Mouse (Mus musculus) embryonic facial prominence, embryonic 11.5 days (tissue): ENCODE results near the gene 3110001I22Rik. TPM values are rescaled to one million over a fixed set of nuclear protein-coding genes. Genes with fewer than 3 reads are reported as not detected.
A peak's percentile ranks its signal among the peaks of the same experiment; 100 is the strongest.
"Not testable (repeated sequence)": the region's sequence is repeated elsewhere in the genome, so short reads cannot be mapped to it uniquely, and the experiment has no call there.

Experiments used
- ATAC-seq: fragments of 200-750 bp; cut with Nextera tagmentation; replicated peaks from 2 replicates; pipeline ENCODE4 v1.8.0; 2017; ENCODE audit warnings: low read depth; ENCODE audit not compliant: insufficient number of reproducible peaks, low FRiP score, low TSS enrichment
- DNase-seq: peaks from one replicate; pipeline ENCODE4 v3.0.0-alpha.2; 2015; ENCODE audit warnings: low spot score
- H3K27ac ChIP-seq: fragments of 300-500 bp; sonication (generic); replicated peaks from 2 replicates; pipeline ENCODE4 v1.5.1; 2014; ENCODE audit warnings: mild to moderate bottlenecking, low read depth, low read length, control low read depth
- H3K27me3 ChIP-seq: fragments of 300-500 bp; sonication (generic); 2 replicates; pipeline ENCODE4 v1.6.1; 2014; ENCODE audit warnings: mild to moderate bottlenecking, low read length, moderate library complexity, mixed read lengths; ENCODE audit not compliant: control insufficient read depth, insufficient read depth
- H3K36me3 ChIP-seq: fragments of 300-500 bp; sonication (generic); replicated peaks from 2 replicates; pipeline ENCODE4 v1.6.1; 2014; ENCODE audit warnings: low read depth, mild to moderate bottlenecking, low read length, moderate library complexity, mixed read lengths; ENCODE audit not compliant: control insufficient read depth, insufficient read depth
- H3K4me1 ChIP-seq: fragments of 300-500 bp; sonication (generic); 2 replicates; pipeline ENCODE4 v1.6.1; 2014; ENCODE audit warnings: low read length, mixed read lengths; ENCODE audit not compliant: control insufficient read depth, insufficient read depth
- H3K4me2 ChIP-seq: fragments of 300-500 bp; sonication (generic); 2 replicates; pipeline ENCODE4 v1.6.1; 2014; ENCODE audit warnings: low read depth, mild to moderate bottlenecking, control low read depth, low read length, moderate library complexity
- H3K4me3 ChIP-seq: fragments of 300-500 bp; sonication (generic); 2 replicates; pipeline ENCODE4 v1.5.1; 2014; ENCODE audit warnings: low read depth, low read length, control low read depth
- H3K9ac ChIP-seq: fragments of 300-500 bp; sonication (generic); replicated peaks from 2 replicates; pipeline ENCODE4 v1.6.1; 2014; ENCODE audit warnings: mild to moderate bottlenecking, control low read depth, low read length
- H3K9me3 ChIP-seq: fragments of 300-500 bp; sonication (generic); replicated peaks from 2 replicates; pipeline ENCODE4 v1.6.1; 2016; ENCODE audit warnings: mild to moderate bottlenecking, low read length, inconsistent platforms, mixed read lengths; ENCODE audit not compliant: control insufficient read depth
- WGBS: fragments of 180-500 bp; shearing (Covaris S2); extraction: QIAGEN DNeasy Blood & Tissue Kit; methylation state at CpG from one replicate; pipeline ENCODE4 v1.1.7; 2014; 5-methylcytosine and 5-hydroxymethylcytosine counted together
- polyA plus RNA-seq: library from polyadenylated mRNA; unstranded; fragments of >200 nt; fragmentation: Nextera tagmentation; extraction: Ambion mirVana; gene quantifications from 2 replicates; pipeline ENCODE4 v1.2.1, GENCODE M21; 2014

3110001I22Rik gene
- polyA plus RNA-seq, 1 experiment from 2014 or later = 11.8 TPM

- no peaks in the 10 kb centered on the region for H3K27me3 ChIP-seq
- H3K4me2 ChIP-seq = no peak overlapping the region
- no peaks in the 10 kb centered on the region for H3K4me1 ChIP-seq
- no peak for DNase-seq
- no peak overlapping the region for H3K9ac ChIP-seq
- H3K27ac ChIP-seq = no peak overlapping the region
- WGBS = 91% methylated on average over 9 of the region's 9 CpGs
- no peak for ATAC-seq
- H3K9me3 ChIP-seq = no peaks in the 10 kb centered on the region
- H3K4me3 ChIP-seq = no peak overlapping the region
- no peaks in the 10 kb centered on the region for H3K36me3 ChIP-seq
Observed at GRCm38 (mm10) chr16:13660736-13661135, 11.0 kb upstream of the 3110001I22Rik start.

GRCm38 (mm10) chr16:13667878-13668343 is 3.8 kb upstream of the 3110001I22Rik start, which contains the start of gene Parn:
TSS of gene Parn (minus strand) at chr16:13668170.
- DNase-seq (peak; percentile 94), ATAC-seq (peak; percentile 84)
- no peaks in the 10 kb centered on the region for H3K4me1 ChIP-seq
- H3K27me3 ChIP-seq = no peaks in the 10 kb centered on the region
- H3K36me3 ChIP-seq = no peaks in the 10 kb centered on the region
- no peaks in the 10 kb centered on the region for H3K9me3 ChIP-seq
- peak within 1 kb of the TSS; percentile 79 for H3K9ac ChIP-seq
- H3K4me3 ChIP-seq = peak within 1 kb of the TSS; percentile 67
- no peak within 1 kb of the TSS; the same call in 1 of the 2 replicates for H3K27ac ChIP-seq
- WGBS = under 1% methylated on average over 35 of the region's 35 CpGs
- peak within 1 kb of the TSS; percentile 72 for H3K4me2 ChIP-seq

- Histone ChIP-seq H3K9me3 (no peaks in the 10 kb centered on the region), H3K4me3 (no peak overlapping the region; the same call in 1 of the 2 replicates), H3K9ac (peak overlapping the region; percentile 79; the same call in 1 of the 2 replicates), H3K4me1 (no peaks in the 10 kb centered on the region), H3K27me3 (no peaks in the 10 kb centered on the region), H3K4me2 (no peak overlapping the region), H3K27ac (no peak overlapping the region), H3K36me3 (no peaks in the 10 kb centered on the region)
- 81% methylated on average over 10 of the region's 10 CpGs for WGBS
- ATAC-seq (no peak), DNase-seq (no peak)
Observed at GRCm38 (mm10) chr16:13668402-13669108, 3.2 kb upstream of the 3110001I22Rik start.

GRCm38 (mm10) chr16:13669282-13669681 is 2.4 kb upstream of the 3110001I22Rik start:
- Histone ChIP-seq H3K4me2 (no peak overlapping the region), H3K9ac (no peak overlapping the region), H3K4me3 (no peak overlapping the region), H3K36me3 (no peaks in the 10 kb centered on the region), H3K4me1 (no peaks in the 10 kb centered on the region), H3K27me3 (no peaks in the 10 kb centered on the region), H3K27ac (no peak overlapping the region), H3K9me3 (no peaks in the 10 kb centered on the region)
- ATAC-seq (no peak), DNase-seq (no peak)
- WGBS = 84% methylated on average over 1 of the region's 1 CpGs

GRCm38 (mm10) chr16:13670896-13671295 is 833 bp upstream of the 3110001I22Rik start:
- not testable (repeated sequence) for H3K4me1 ChIP-seq, DNase-seq, ATAC-seq, H3K4me2 ChIP-seq, H3K36me3 ChIP-seq, H3K9me3 ChIP-seq, H3K4me3 ChIP-seq, H3K9ac ChIP-seq, H3K27ac ChIP-seq, H3K27me3 ChIP-seq
- WGBS = 77% methylated on average over 5 of the region's 5 CpGs

- Histone ChIP-seq H3K27ac (0 out of 2 replicates have a peak overlapping the region, but pooled peaks have one; percentile 67), H3K4me1 (no peaks in the 10 kb centered on the region), H3K4me3 (peak overlapping the region; percentile 93), H3K36me3 (peaks cover 2% of the 10 kb centered on the region; the same call in 1 of the 2 replicates), H3K27me3 (no peaks in the 10 kb centered on the region), H3K9me3 (no peaks in the 10 kb centered on the region), H3K9ac (peak overlapping the region; percentile 93), H3K4me2 (peak overlapping the region; percentile 74)
- ATAC-seq (peak; percentile 22; the same call in 1 of the 2 replicates), DNase-seq (peak; percentile 75)
- WGBS = 2% methylated on average over 20 of the region's 20 CpGs
Observed at GRCm38 (mm10) chr16:13672386-13672898, 713 bp downstream of the 3110001I22Rik start.

- Histone ChIP-seq H3K27ac (no peak overlapping the region), H3K9ac (no peak overlapping the region), H3K9me3 (no peaks in the 10 kb centered on the region), H3K4me3 (peak overlapping the region; percentile 93), H3K27me3 (no peaks in the 10 kb centered on the region), H3K4me2 (peak overlapping the region; percentile 74), H3K4me1 (no peaks in the 10 kb centered on the region), H3K36me3 (peaks cover 2% of the 10 kb centered on the region; the same call in 1 of the 2 replicates)
- DNase-seq (no peak), ATAC-seq (no peak)
- WGBS = 83% methylated on average over 5 of the region's 5 CpGs
Observed at GRCm38 (mm10) chr16:13673114-13673513, 1.4 kb downstream of the 3110001I22Rik start.

- ATAC-seq (no peak), DNase-seq (no peak)
- Histone ChIP-seq H3K4me2 (no peak overlapping the region), H3K9ac (no peak overlapping the region), H3K27me3 (no peaks in the 10 kb centered on the region), H3K4me1 (no peaks in the 10 kb centered on the region), H3K4me3 (no peak overlapping the region), H3K27ac (no peak overlapping the region), H3K36me3 (peaks cover 2% of the 10 kb centered on the region; the same call in 1 of the 2 replicates), H3K9me3 (no peaks in the 10 kb centered on the region)
- 96% methylated on average over 3 of the region's 3 CpGs for WGBS
Observed at GRCm38 (mm10) chr16:13674511-13674910, 2.8 kb downstream of the 3110001I22Rik start.
